In genomic region chr14:20447209-20447608, GRCm38 (mm10) we compare ENCODE assay signal across 14 mouse cellular contexts. TPM values are rescaled to one million over a fixed set of nuclear protein-coding genes. Genes with fewer than 3 reads are reported as not detected.
DNase-seq lines count a peak whose midpoint lies in the region; ATAC-seq lines count a peak whose summit lies in the region.
"Had no signal": no experiment of that assay in that cellular context is flagged by ENCODE, and none has a peak within 500 bp of the region (broad histone marks: within the 10 kb centered on the region; RNA-seq: fewer than 3 reads in every experiment).

No protein-coding gene starts in this region.

- no peak overlapping the region for H3K4me3 ChIP-seq in kidney, embryonic 16.5 days (ENCODE audit: low read length)
- H3K4me3 ChIP-seq: heart, embryonic 12.5 days; layer of hippocampus, adult 2 months; stomach, embryonic 15.5 days had no signal

- intact Hi-C loops in left cerebral cortex, postnatal 25 days (cut with DNase I), result loop anchor here (5.0 kb wide), 1 partner anchor 45 kb away; no protein-coding TSS in a partner anchor

- 53% methylated on average over 12 of the region's 12 CpGs for WGBS in kidney, embryonic 16.5 days

- no peak for ATAC-seq in kidney, embryonic 16.5 days (ENCODE audit: low FRiP score, low TSS enrichment)

- peak; percentile 24 for DNase-seq in adrenal gland, postnatal 10 days
- no peak for DNase-seq in adrenal gland, adult 8-10 months
- peak; percentile 17 for DNase-seq in kidney, adult 9 months
- DNase-seq in ES-CJ7 (ENCODE audit: low read depth, low spot score), result peak; percentile 70
- DNase-seq in left cerebral cortex, postnatal 25 days (ENCODE audit: low spot score in 2 of 2), result peak; percentile 34 to 67
- no peak for DNase-seq in urinary bladder, postnatal 36 days (ENCODE audit: low spot score in 2 of 2)
- DNase-seq in embryo, embryonic 9.5 days (ENCODE audit: extremely low spot score), result no peak

- no peaks in the 10 kb centered on the region for H3K9me3 ChIP-seq in kidney, embryonic 16.5 days (ENCODE audit: low read length)
- H3K9me3 ChIP-seq: heart, embryonic 12.5 days; stomach, embryonic 15.5 days had no signal

- no peaks in the 10 kb centered on the region for H3K27me3 ChIP-seq in kidney, embryonic 16.5 days (ENCODE audit: insufficient read depth, low read length)
- H3K27me3 ChIP-seq: heart, embryonic 12.5 days; stomach, embryonic 15.5 days had no signal

- no peak overlapping the region for H3K27ac ChIP-seq in kidney, embryonic 16.5 days (ENCODE audit: low read length)
- H3K27ac ChIP-seq: hindbrain, embryonic 14.5 days; layer of hippocampus, adult 2 months; stomach, embryonic 15.5 days had no signal

- H3K36me3 ChIP-seq in kidney, embryonic 16.5 days (ENCODE audit: insufficient read depth, low read length), result no peaks in the 10 kb centered on the region
- H3K36me3 ChIP-seq: heart, embryonic 12.5 days; stomach, embryonic 15.5 days had no signal

- peaks cover 6% of the 10 kb centered on the region; the same call in 1 of the 2 replicates for H3K4me1 ChIP-seq in kidney, embryonic 16.5 days (ENCODE audit: insufficient read depth, low read length)
- H3K4me1 ChIP-seq: stomach, embryonic 15.5 days had no signal

- no peak overlapping the region for H3K4me2 ChIP-seq in kidney, embryonic 16.5 days (replicated peaks; ENCODE audit: low read depth, low read length)
- H3K4me2 ChIP-seq: heart, embryonic 12.5 days; hindbrain, embryonic 14.5 days; stomach, embryonic 15.5 days had no signal

- H3K9ac ChIP-seq in kidney, embryonic 16.5 days (replicated peaks; ENCODE audit: low read length), result no peak overlapping the region
- H3K9ac ChIP-seq: heart, embryonic 12.5 days; hindbrain, embryonic 14.5 days; stomach, embryonic 15.5 days had no signal

RNA-seq across cellular contexts. Expression of gene Cfap70, which starts 4.8 kb away (rescaled TPM):
- 1 to 10 TPM; 1.9 to 2.7 TPM for total RNA-seq in adrenal gland, postnatal 10 days (2021)
- 1 to 10 TPM; 1.2 to 7.0 (median 1.8) TPM for total RNA-seq in adrenal gland, adult 8-10 months (2022)
- 1.0 and 1.2 TPM in 2 replicates for polyA plus RNA-seq in kidney, embryonic 16.5 days (2015; fragmentation: Nextera tagmentation; extraction: Ambion mirVana)
- 1 to 10 TPM; 1.1 to 1.7 TPM for total RNA-seq in left cerebral cortex, postnatal 25 days (2021)
- total RNA-seq: MEL; monocyte, adult 5-6 weeks had no signal
- polyA plus RNA-seq: heart, embryonic 12.5 days had no signal

RNA-seq across cellular contexts. Expression of gene Anxa7, which starts 32.7 kb away (rescaled TPM):
- total RNA-seq in adrenal gland, postnatal 10 days (2021), result 10 to 100 TPM; 60.7 to 67.2 TPM
- 100 to 1,000 TPM; 118 to 129 (median 120) TPM for total RNA-seq in adrenal gland, adult 8-10 months (2022)
- 42.1 and 46.3 TPM in 2 replicates for polyA plus RNA-seq in kidney, embryonic 16.5 days (2015; fragmentation: Nextera tagmentation; extraction: Ambion mirVana)
- total RNA-seq in left cerebral cortex, postnatal 25 days (2021), result 10 to 100 TPM; 57.5 to 58.2 TPM

RNA-seq across cellular contexts. Expression of gene Mss51, which starts 49.5 kb away (rescaled TPM):
- total RNA-seq in adrenal gland, postnatal 10 days (2021), result 1 to 10 TPM; 2.3 to 3.0 TPM
- 1 to 10 TPM in 2 of 4 experiments, under 1 TPM in 2; 0.52 to 2.1 (median 1.1) TPM for total RNA-seq in adrenal gland, adult 8-10 months (2022)
- polyA plus RNA-seq in kidney, embryonic 16.5 days (2015; fragmentation: Nextera tagmentation; extraction: Ambion mirVana), result 0.55 TPM in 2 replicates
- 1 to 10 TPM in 1 of 2 experiments, under 1 TPM in 1; 0.89 to 1.1 TPM for total RNA-seq in left cerebral cortex, postnatal 25 days (2021)
- total RNA-seq: monocyte, adult 5-6 weeks had no signal

RNA-seq across cellular contexts. Expression of gene Mrps16, which starts 53.8 kb away (rescaled TPM):
- total RNA-seq in adrenal gland, postnatal 10 days (2021), result 100 to 1,000 TPM in 1 of 2 experiments, 10 to 100 TPM in 1; 93.8 to 101 TPM
- 10 to 100 TPM; 56.2 to 74.9 (median 67.5) TPM for total RNA-seq in adrenal gland, adult 8-10 months (2022)
- 90.7 and 95.7 TPM in 2 replicates for polyA plus RNA-seq in kidney, embryonic 16.5 days (2015; fragmentation: Nextera tagmentation; extraction: Ambion mirVana)
- 10 to 100 TPM; 36.0 to 39.2 TPM for total RNA-seq in left cerebral cortex, postnatal 25 days (2021)

RNA-seq across cellular contexts. Expression of gene Dnajc9, which starts 58.5 kb away (rescaled TPM):
- total RNA-seq in adrenal gland, postnatal 10 days (2021), result 10 to 100 TPM; 33.7 to 36.6 TPM
- 10 to 100 TPM; 30.3 to 43.2 (median 34.0) TPM for total RNA-seq in adrenal gland, adult 8-10 months (2022)
- 173 and 184 TPM in 2 replicates for polyA plus RNA-seq in kidney, embryonic 16.5 days (2015; fragmentation: Nextera tagmentation; extraction: Ambion mirVana)
- total RNA-seq in left cerebral cortex, postnatal 25 days (2021), result 10 to 100 TPM; 21.4 to 22.3 TPM

Comparison
In these comparisons a context has a peak if more than half of its experiments do, and no peak if none do; other contexts are left out.
1. DNase-seq: peak in adrenal gland, postnatal 10 days (single experiment), kidney, adult 9 months (single experiment), ES-CJ7 (single experiment) and left cerebral cortex, postnatal 25 days (2 of 2); none in adrenal gland, adult 8-10 months (single experiment), urinary bladder, postnatal 36 days (0 of 2) and embryo, embryonic 9.5 days (single experiment).